Mouse (Mus musculus) forebrain, embryonic 16.5 days (tissue): ENCODE measurements around the gene Tspan9. TPM values are rescaled to one million over a fixed set of nuclear protein-coding genes. Genes with fewer than 3 reads are reported as not detected.
A peak's percentile ranks its signal among the peaks of the same experiment; 100 is the strongest.

Source experiments
- ATAC-seq: fragments of 200-750 bp; cut with Nextera tagmentation; 2 replicates; pipeline ENCODE4 v1.8.0; 2017; ENCODE audit warnings: mild to moderate bottlenecking, moderate library complexity
- H3K27ac ChIP-seq: fragments of 300-500 bp; sonication (generic); 2 replicates; pipeline ENCODE4 v1.5.1; 2014; ENCODE audit warnings: low read length, control low read depth
- H3K27me3 ChIP-seq: fragments of 300-500 bp; sonication (generic); replicated peaks from 2 replicates; pipeline ENCODE4 v1.6.1; 2014; ENCODE audit warnings: low read length; ENCODE audit not compliant: control insufficient read depth, insufficient read depth
- H3K36me3 ChIP-seq: fragments of 300-500 bp; sonication (generic); 2 replicates; pipeline ENCODE4 v1.6.1; 2014; ENCODE audit not compliant: control insufficient read depth, insufficient read depth
- H3K4me1 ChIP-seq: fragments of 300-500 bp; sonication (generic); replicated peaks from 2 replicates; pipeline ENCODE4 v1.6.1; 2014; ENCODE audit warnings: low read length; ENCODE audit not compliant: control insufficient read depth, insufficient read depth
- H3K4me2 ChIP-seq: fragments of 300-500 bp; sonication (generic); 2 replicates; pipeline ENCODE4 v1.6.1; 2014; ENCODE audit warnings: mild to moderate bottlenecking, low read length, control low read depth
- H3K4me3 ChIP-seq: fragments of 300-500 bp; sonication (generic); replicated peaks from 2 replicates; pipeline ENCODE4 v1.5.1; 2014; ENCODE audit warnings: mild to moderate bottlenecking, low read length, control low read depth
- H3K9ac ChIP-seq: fragments of 300-500 bp; sonication (generic); replicated peaks from 2 replicates; pipeline ENCODE4 v1.6.1; 2014; ENCODE audit warnings: low read depth, low read length, control low read depth
- H3K9me3 ChIP-seq: fragments of 300-500 bp; sonication (generic); 2 replicates; pipeline ENCODE4 v1.6.1; 2016; ENCODE audit warnings: low read length; ENCODE audit not compliant: control insufficient read depth
- WGBS: fragments of 180-500 bp; shearing (Covaris S2); extraction: QIAGEN DNeasy Blood & Tissue Kit; methylation state at CpG from one replicate; pipeline ENCODE4 v1.1.7; 2014; 5-methylcytosine and 5-hydroxymethylcytosine counted together
- polyA plus RNA-seq: library from polyadenylated mRNA; unstranded; fragments of >200 nt; fragmentation: Nextera tagmentation; extraction: Ambion mirVana; gene quantifications from 2 replicates; pipeline ENCODE4 v1.2.1, GENCODE M21; 2015

Gene Tspan9
- polyA plus RNA-seq, 1 experiment from 2014 or later, result 57.4 TPM

GRCm38 (mm10) chr6:127933841-127934240 is 209.6 kb downstream of the Tspan9 start:
- no peaks in the 10 kb centered on the region for H3K36me3 ChIP-seq
- H3K4me1 ChIP-seq, result no peaks in the 10 kb centered on the region
- WGBS, result 82% methylated on average over 5 of the region's 5 CpGs
- H3K4me2 ChIP-seq, result no peak overlapping the region
- no peak overlapping the region for H3K4me3 ChIP-seq
- ATAC-seq, result no peak
- no peaks in the 10 kb centered on the region for H3K27me3 ChIP-seq
- no peak overlapping the region for H3K27ac ChIP-seq
- H3K9ac ChIP-seq, result no peak overlapping the region
- H3K9me3 ChIP-seq, result no peaks in the 10 kb centered on the region

- H3K27ac ChIP-seq, result no peak overlapping the region
- H3K4me1 ChIP-seq, result no peaks in the 10 kb centered on the region
- 80% methylated on average over 5 of the region's 5 CpGs for WGBS
- no peaks in the 10 kb centered on the region for H3K27me3 ChIP-seq
- no peak overlapping the region for H3K4me2 ChIP-seq
- H3K9ac ChIP-seq, result no peak overlapping the region
- H3K4me3 ChIP-seq, result no peak overlapping the region
- no peak for ATAC-seq
- no peaks in the 10 kb centered on the region for H3K9me3 ChIP-seq
- no peaks in the 10 kb centered on the region for H3K36me3 ChIP-seq
Measured at GRCm38 (mm10) chr6:127932697-127933096, 210.7 kb downstream of the Tspan9 start.

GRCm38 (mm10) chr6:127928682-127929081 is 214.7 kb downstream of the Tspan9 start:
- WGBS, result 93% methylated on average over 5 of the region's 5 CpGs
- H3K4me2 ChIP-seq, result no peak overlapping the region
- H3K9ac ChIP-seq, result no peak overlapping the region
- no peak overlapping the region for H3K4me3 ChIP-seq
- no peaks in the 10 kb centered on the region for H3K36me3 ChIP-seq
- H3K27me3 ChIP-seq, result no peaks in the 10 kb centered on the region
- no peak for ATAC-seq
- peaks cover 8% of the 10 kb centered on the region; the same call in 1 of the 2 replicates for H3K4me1 ChIP-seq
- no peaks in the 10 kb centered on the region for H3K9me3 ChIP-seq
- H3K27ac ChIP-seq, result no peak overlapping the region

- no peaks in the 10 kb centered on the region for H3K27me3 ChIP-seq
- peak; percentile 89 for ATAC-seq
- peaks cover 8% of the 10 kb centered on the region; the same call in 1 of the 2 replicates for H3K4me1 ChIP-seq
- H3K27ac ChIP-seq, result no peak overlapping the region
- no peaks in the 10 kb centered on the region for H3K9me3 ChIP-seq
- WGBS, result 51% methylated on average over 9 of the region's 9 CpGs
- H3K4me2 ChIP-seq, result no peak overlapping the region
- H3K36me3 ChIP-seq, result no peaks in the 10 kb centered on the region
- H3K4me3 ChIP-seq, result no peak overlapping the region
- H3K9ac ChIP-seq, result no peak overlapping the region
Measured at GRCm38 (mm10) chr6:127925915-127926314, 217.5 kb downstream of the Tspan9 start.

- Histone ChIP-seq H3K27ac (no peak overlapping the region), H3K9ac (no peak overlapping the region), H3K27me3 (no peaks in the 10 kb centered on the region), H3K9me3 (no peaks in the 10 kb centered on the region), H3K4me3 (no peak overlapping the region), H3K36me3 (no peaks in the 10 kb centered on the region), H3K4me1 (peaks cover 8% of the 10 kb centered on the region; the same call in 1 of the 2 replicates), H3K4me2 (no peak overlapping the region)
- 68% methylated on average over 6 of the region's 6 CpGs for WGBS
- no peak for ATAC-seq
Measured at GRCm38 (mm10) chr6:127924750-127925149, 218.6 kb downstream of the Tspan9 start.

GRCm38 (mm10) chr6:127923296-127923695 is 220.1 kb downstream of the Tspan9 start:
- Histone ChIP-seq H3K9me3 (no peaks in the 10 kb centered on the region), H3K27me3 (no peaks in the 10 kb centered on the region), H3K27ac (no peak overlapping the region), H3K4me2 (no peak overlapping the region), H3K4me1 (peaks cover 8% of the 10 kb centered on the region; the same call in 1 of the 2 replicates), H3K4me3 (no peak overlapping the region), H3K36me3 (no peaks in the 10 kb centered on the region), H3K9ac (no peak overlapping the region)
- 71% methylated on average over 9 of the region's 9 CpGs for WGBS
- ATAC-seq, result no peak

- no peak overlapping the region for H3K4me2 ChIP-seq
- WGBS, result 52% methylated on average over 9 of the region's 9 CpGs
- ATAC-seq, result no peak
- H3K4me3 ChIP-seq, result no peak overlapping the region
- peaks cover 11% of the 10 kb centered on the region for H3K4me1 ChIP-seq
- no peaks in the 10 kb centered on the region for H3K9me3 ChIP-seq
- no peaks in the 10 kb centered on the region for H3K36me3 ChIP-seq
- no peaks in the 10 kb centered on the region for H3K27me3 ChIP-seq
- H3K9ac ChIP-seq, result no peak overlapping the region
- no peak overlapping the region for H3K27ac ChIP-seq
Measured at GRCm38 (mm10) chr6:127921996-127922395, 221.4 kb downstream of the Tspan9 start.

GRCm38 (mm10) chr6:127920652-127921051 is 222.7 kb downstream of the Tspan9 start:
- WGBS, result 5% methylated on average over 8 of the region's 8 CpGs
- Histone ChIP-seq H3K4me2 (no peak overlapping the region), H3K9me3 (peaks cover 4% of the 10 kb centered on the region; the same call in 1 of the 2 replicates), H3K27ac (no peak overlapping the region), H3K36me3 (peaks cover 8% of the 10 kb centered on the region; the same call in 1 of the 2 replicates), H3K4me1 (peaks cover 5% of the 10 kb centered on the region), H3K27me3 (no peaks in the 10 kb centered on the region), H3K9ac (no peak overlapping the region), H3K4me3 (no peak overlapping the region)
- ATAC-seq, result peak; percentile 47; the same call in 1 of the 2 replicates

GRCm38 (mm10) chr6:127919491-127919890 is 223.9 kb downstream of the Tspan9 start:
- peaks cover 9% of the 10 kb centered on the region; the same call in 1 of the 2 replicates for H3K36me3 ChIP-seq
- H3K27ac ChIP-seq, result no peak overlapping the region
- H3K27me3 ChIP-seq, result no peaks in the 10 kb centered on the region
- H3K4me2 ChIP-seq, result no peak overlapping the region
- WGBS, result 90% methylated on average over 6 of the region's 6 CpGs
- no peak for ATAC-seq
- peaks cover 3% of the 10 kb centered on the region; the same call in 1 of the 2 replicates for H3K4me1 ChIP-seq
- no peak overlapping the region for H3K4me3 ChIP-seq
- H3K9ac ChIP-seq, result no peak overlapping the region
- H3K9me3 ChIP-seq, result peaks cover 4% of the 10 kb centered on the region; the same call in 1 of the 2 replicates

GRCm38 (mm10) chr6:127917712-127918111 is 225.7 kb downstream of the Tspan9 start:
- no peak overlapping the region for H3K27ac ChIP-seq
- H3K9ac ChIP-seq, result no peak overlapping the region
- no peak for ATAC-seq
- peaks cover 3% of the 10 kb centered on the region; the same call in 1 of the 2 replicates for H3K4me1 ChIP-seq
- H3K36me3 ChIP-seq, result peaks cover 9% of the 10 kb centered on the region; the same call in 1 of the 2 replicates
- 76% methylated on average over 4 of the region's 4 CpGs for WGBS
- no peaks in the 10 kb centered on the region for H3K27me3 ChIP-seq
- peaks cover 4% of the 10 kb centered on the region; the same call in 1 of the 2 replicates for H3K9me3 ChIP-seq
- H3K4me3 ChIP-seq, result no peak overlapping the region
- H3K4me2 ChIP-seq, result no peak overlapping the region
